Mouse (Mus musculus) forebrain, postnatal 0 days (tissue): ENCODE measurements around the gene Matk. TPM values are rescaled to one million over a fixed set of nuclear protein-coding genes. Genes with fewer than 3 reads are reported as not detected.

Experiments
- ATAC-seq: fragments of 200-750 bp; cut with Nextera tagmentation; 2 replicates; pipeline ENCODE4 v1.8.0; 2017; ENCODE audit warnings: mild to moderate bottlenecking, moderate library complexity
- DNase-seq: peaks from one replicate; pipeline ENCODE4 v3.0.0-alpha.2; 2015
- H3K27ac ChIP-seq: fragments of 300-500 bp; sonication (generic); 2 replicates; pipeline ENCODE4 v1.5.1; 2014; ENCODE audit warnings: low read depth, mild to moderate bottlenecking, antibody characterized with exemption, low read length, moderate library complexity, mixed read lengths
- H3K27me3 ChIP-seq: fragments of 300-500 bp; sonication (generic); 2 replicates; pipeline ENCODE4 v1.6.1; 2014; ENCODE audit warnings: mild to moderate bottlenecking, low read length, mixed read lengths; ENCODE audit not compliant: insufficient read depth
- H3K36me3 ChIP-seq: fragments of 300-500 bp; sonication (generic); 2 replicates; pipeline ENCODE4 v1.6.1; 2014; ENCODE audit warnings: mild to moderate bottlenecking, moderate library complexity; ENCODE audit not compliant: insufficient read depth
- H3K4me1 ChIP-seq: fragments of 300-500 bp; sonication (generic); 2 replicates; pipeline ENCODE4 v1.6.1; 2014; ENCODE audit warnings: antibody characterized with exemption; ENCODE audit not compliant: insufficient read depth
- H3K4me2 ChIP-seq: fragments of 300-500 bp; sonication (generic); 2 replicates; pipeline ENCODE4 v1.6.1; 2014; ENCODE audit warnings: low read depth, mild to moderate bottlenecking, moderate library complexity
- H3K4me3 ChIP-seq: fragments of 300-500 bp; sonication (generic); 2 replicates; pipeline ENCODE4 v1.5.1; 2014; ENCODE audit warnings: low read depth, low read length, mixed read lengths
- H3K9ac ChIP-seq: fragments of 300-500 bp; sonication (generic); 2 replicates; pipeline ENCODE4 v1.6.1; 2014; ENCODE audit warnings: mild to moderate bottlenecking
- H3K9me3 ChIP-seq: fragments of 300-500 bp; sonication (generic); 2 replicates; pipeline ENCODE4 v1.6.1; 2016; ENCODE audit warnings: low read length
- CTCF ChIP-seq: sonication (generic); IDR thresholded peaks from 2 replicates; pipeline ENCODE4 v1.5.1; 2016; ENCODE audit warnings: antibody characterized with exemption, control low read depth, low read depth
- WGBS: fragments of 180-500 bp; shearing (Covaris S2); extraction: QIAGEN DNeasy Blood & Tissue Kit; methylation state at CpG from one replicate; pipeline ENCODE4 v1.1.7; 2014; 5-methylcytosine and 5-hydroxymethylcytosine counted together
- polyA plus RNA-seq: library from polyadenylated mRNA; unstranded; fragments of >200 nt; fragmentation: Nextera tagmentation; extraction: Ambion mirVana; gene quantifications from 2 replicates; pipeline ENCODE4 v1.2.1, GENCODE M21; 2015
- total RNA-seq: library from RNA; depleted of rRNA; stranded (reverse); fragments of >200 nt; gene quantifications from 2 replicates; pipeline ENCODE4 v1.2.3, GENCODE M21; 2014

The Matk gene
- total and polyA plus RNA-seq, 2 experiments from 2014 or later: 79.4 to 87.3 TPM

DNA sequence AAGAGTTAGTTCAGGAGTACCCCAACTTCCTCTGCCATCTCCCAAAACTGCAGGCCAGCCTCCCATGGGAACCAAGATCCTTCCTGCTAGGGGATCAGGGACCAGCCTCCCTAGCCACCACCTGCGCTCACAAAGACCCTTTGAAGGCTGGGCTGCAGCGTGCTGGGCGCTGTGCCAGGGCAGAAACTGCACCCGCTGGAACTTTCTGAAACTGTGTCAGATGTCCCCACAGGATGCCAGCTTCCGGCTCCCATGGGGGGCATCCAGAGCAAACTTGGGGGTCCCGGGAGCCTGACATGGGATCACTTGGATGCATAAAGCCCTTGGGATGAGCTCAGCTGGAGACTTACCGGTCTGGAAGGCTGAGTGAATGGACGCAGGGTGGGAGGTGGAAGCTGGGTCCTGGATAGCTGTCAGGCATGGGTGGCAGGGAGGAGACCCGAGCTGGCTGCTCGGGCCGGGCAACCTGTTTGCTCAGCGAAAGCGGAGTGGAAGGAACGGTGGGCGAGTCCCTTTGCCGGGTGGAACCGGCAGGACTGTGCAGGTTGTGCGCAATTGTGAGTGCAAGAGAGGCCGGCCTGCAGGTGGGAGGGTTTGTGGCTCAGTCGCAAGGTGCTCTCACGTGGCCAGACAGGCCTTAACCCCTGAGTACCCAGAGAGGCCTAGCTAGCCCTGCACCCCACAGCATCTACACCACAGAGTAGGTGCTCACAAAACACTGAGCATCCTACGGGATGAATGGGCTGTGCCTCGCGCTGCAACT is 38.1 kb downstream of the Matk start:
- peaks cover 10% of the 10 kb centered on the region for H3K4me1 ChIP-seq
- TF ChIP-seq CTCF: no peak
- H3K27ac ChIP-seq: no peak overlapping the region
- ATAC-seq (no peak), DNase-seq (no peak)
- no peak overlapping the region for H3K4me2 ChIP-seq
- no peaks in the 10 kb centered on the region for H3K9me3 ChIP-seq
- no peaks in the 10 kb centered on the region for H3K27me3 ChIP-seq
- 12% methylated on average over 24 of the region's 24 CpGs for WGBS
- H3K36me3 ChIP-seq: no peaks in the 10 kb centered on the region
- H3K9ac ChIP-seq: no peak overlapping the region
- H3K4me3 ChIP-seq: no peak overlapping the region

DNA sequence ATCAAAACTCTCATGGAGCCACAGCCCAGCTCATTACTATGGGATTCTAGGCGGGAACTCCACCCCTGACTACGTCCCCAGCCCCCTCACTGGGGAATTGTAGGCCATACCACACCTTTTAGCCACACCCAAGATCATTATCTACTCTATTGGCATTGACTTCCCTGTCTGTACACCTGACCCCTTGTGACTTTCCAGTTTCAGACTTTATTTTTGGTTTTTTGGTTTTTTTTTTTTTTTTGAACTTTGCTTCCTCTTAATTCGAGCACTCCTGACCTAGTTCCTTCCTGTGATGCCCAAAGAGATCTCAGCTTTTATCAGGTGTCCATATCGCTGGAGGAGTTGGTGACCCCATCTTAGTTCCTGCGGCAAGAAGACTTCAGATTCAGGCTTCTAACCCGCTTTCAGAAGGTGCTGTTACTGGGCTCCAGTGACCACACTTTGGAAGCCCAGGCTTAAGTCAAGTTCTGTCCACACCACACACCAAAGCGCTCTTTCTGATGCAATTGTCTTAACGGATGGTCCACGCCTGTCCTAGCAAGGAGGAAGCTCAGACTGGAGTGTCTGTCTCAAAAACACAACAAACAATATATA is 38.9 kb downstream of the Matk start, which contains the start of gene Tjp3:
TSS of gene Tjp3 (minus strand) at position 71 of the 594 bp plus-strand sequence.
- H3K9me3 ChIP-seq: no peaks in the 10 kb centered on the region
- H3K36me3 ChIP-seq: no peaks in the 10 kb centered on the region
- H3K27ac ChIP-seq: no peak within 1 kb of the TSS
- TF ChIP-seq CTCF: no peak
- ATAC-seq (no peak), DNase-seq (no peak)
- H3K4me2 ChIP-seq: no peak within 1 kb of the TSS
- peaks cover 10% of the 10 kb centered on the region for H3K4me1 ChIP-seq
- H3K4me3 ChIP-seq: no peak within 1 kb of the TSS
- H3K9ac ChIP-seq: no peak within 1 kb of the TSS
- no peaks in the 10 kb centered on the region for H3K27me3 ChIP-seq
- WGBS: 75% methylated on average over 9 of the region's 9 CpGs

DNA sequence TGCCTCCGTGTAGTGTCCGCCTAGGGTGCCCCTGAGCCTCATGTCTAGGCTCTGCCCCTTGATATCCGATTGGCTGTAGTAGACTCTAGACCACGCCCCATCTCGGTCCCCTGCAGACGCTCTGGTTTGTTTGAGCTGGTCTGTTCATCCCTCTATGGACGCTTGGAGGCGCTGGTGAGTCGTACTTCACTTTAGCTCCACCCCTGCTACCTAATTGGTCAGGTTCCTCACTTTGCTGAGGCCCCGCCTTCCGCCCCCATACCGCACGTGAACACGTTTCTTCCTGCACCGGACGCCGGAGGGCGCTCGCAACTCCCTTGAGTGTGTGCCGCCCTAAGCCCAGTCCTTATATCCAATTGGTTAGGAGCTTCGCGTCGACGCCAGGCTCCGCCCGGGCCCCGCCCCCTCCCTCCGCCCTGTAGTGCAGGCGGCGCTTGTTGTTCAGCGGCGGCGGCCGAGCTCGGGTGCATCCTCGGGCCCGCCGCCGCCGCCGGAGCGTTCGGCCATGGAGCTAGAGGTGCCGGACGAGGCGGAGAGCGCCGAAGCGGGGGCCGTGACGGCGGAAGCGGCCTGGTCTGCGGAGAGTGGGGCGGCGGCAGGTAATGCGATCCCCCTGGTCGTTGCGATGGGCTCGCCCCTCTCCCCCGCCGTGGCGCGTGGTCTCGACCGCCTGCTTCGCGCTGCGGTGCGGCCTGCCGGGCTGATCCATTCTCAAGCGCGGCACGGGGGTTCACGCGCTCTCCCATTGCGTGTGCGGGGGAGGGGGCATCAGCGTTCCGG is 40.0 kb downstream of the Matk start, which contains the start of gene Pip5k1c:
TSS of gene Pip5k1c (plus strand) at position 410 of the 780 bp plus-strand sequence.
- Histone ChIP-seq H3K27ac (peak within 1 kb of the TSS; percentile 88), H3K9ac (peak within 1 kb of the TSS; percentile 85), H3K4me3 (peak within 1 kb of the TSS; percentile 68), H3K4me1 (peaks cover 10% of the 10 kb centered on the region), H3K27me3 (no peaks in the 10 kb centered on the region), H3K4me2 (peak within 1 kb of the TSS; percentile 75), H3K36me3 (no peaks in the 10 kb centered on the region), H3K9me3 (no peaks in the 10 kb centered on the region)
- DNase-seq (peak; percentile 100), ATAC-seq (peak; percentile 96)
- 2% methylated on average over 75 of the region's 80 CpGs for WGBS
- peak; percentile 90 for TF ChIP-seq CTCF

DNA sequence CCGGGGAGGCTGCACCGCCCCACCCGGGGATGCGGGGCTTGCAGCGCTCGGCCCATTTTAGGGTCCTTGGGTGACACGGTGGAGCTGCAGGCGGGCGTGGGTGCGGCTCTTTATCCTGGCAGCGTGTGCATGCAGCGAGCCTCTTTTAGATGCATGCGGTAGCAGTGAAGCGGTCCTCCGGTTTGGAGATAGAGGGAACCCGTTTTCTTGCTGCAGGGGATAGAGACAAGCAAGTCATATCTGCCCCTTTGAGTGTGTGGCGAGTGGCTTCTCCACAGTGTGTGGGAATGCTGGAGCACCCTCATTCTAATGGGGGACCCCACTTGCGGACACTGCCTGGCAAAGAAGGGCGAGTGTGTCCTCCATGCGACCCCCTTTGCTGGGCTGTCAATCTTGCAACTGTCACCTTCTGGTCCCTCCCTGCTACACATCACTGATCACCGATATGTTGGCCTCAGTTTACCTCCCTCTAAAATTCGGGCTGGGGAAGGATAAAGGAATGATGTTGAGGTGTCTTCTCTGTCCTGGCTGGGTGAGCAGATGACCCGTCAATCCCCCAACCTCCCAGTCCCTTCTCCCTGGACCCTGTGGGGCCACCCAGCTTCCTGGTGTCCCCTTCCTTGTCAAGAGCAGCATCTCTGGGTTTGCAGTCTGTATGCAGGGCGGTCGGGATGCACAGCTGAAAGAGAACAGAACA is 40.7 kb downstream of the Matk start:
- peak; percentile 10 for TF ChIP-seq CTCF
- Histone ChIP-seq H3K4me1 (peaks cover 10% of the 10 kb centered on the region), H3K4me3 (peak overlapping the region; percentile 68), H3K36me3 (no peaks in the 10 kb centered on the region), H3K9ac (peak overlapping the region; percentile 85), H3K9me3 (no peaks in the 10 kb centered on the region), H3K27me3 (no peaks in the 10 kb centered on the region), H3K4me2 (peak overlapping the region; percentile 75), H3K27ac (peak overlapping the region; percentile 88)
- DNase-seq (no peak), ATAC-seq (no peak)
- 2% methylated on average over 25 of the region's 25 CpGs for WGBS

DNA sequence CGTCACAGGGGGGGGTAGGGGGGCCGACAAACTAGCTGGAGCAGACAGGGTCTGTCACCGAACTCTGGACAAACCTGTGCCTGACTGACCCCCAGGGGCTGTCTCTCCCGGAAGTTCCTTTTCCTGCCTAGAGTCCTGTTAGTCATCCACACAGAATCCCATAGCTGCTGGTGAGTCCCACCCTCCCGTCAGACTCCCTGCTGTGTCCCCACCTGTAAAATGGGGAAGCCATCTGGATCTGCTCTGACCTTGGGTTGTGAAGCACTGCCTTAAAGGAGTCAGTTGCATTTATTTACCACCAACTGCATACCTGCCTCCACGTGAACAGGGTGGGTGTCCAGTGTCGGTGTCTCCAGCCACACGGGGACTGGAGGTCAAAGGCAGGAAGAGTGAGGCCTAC is 41.7 kb downstream of the Matk start:
- DNase-seq (no peak), ATAC-seq (no peak)
- Histone ChIP-seq H3K27me3 (no peaks in the 10 kb centered on the region), H3K9me3 (no peaks in the 10 kb centered on the region), H3K4me3 (no peak overlapping the region; the same call in 1 of the 2 replicates), H3K27ac (no peak overlapping the region), H3K36me3 (no peaks in the 10 kb centered on the region), H3K4me2 (peak overlapping the region; percentile 75), H3K9ac (peak overlapping the region; percentile 85), H3K4me1 (peaks cover 10% of the 10 kb centered on the region)
- no peak for TF ChIP-seq CTCF
- WGBS: 71% methylated on average over 8 of the region's 8 CpGs

DNA sequence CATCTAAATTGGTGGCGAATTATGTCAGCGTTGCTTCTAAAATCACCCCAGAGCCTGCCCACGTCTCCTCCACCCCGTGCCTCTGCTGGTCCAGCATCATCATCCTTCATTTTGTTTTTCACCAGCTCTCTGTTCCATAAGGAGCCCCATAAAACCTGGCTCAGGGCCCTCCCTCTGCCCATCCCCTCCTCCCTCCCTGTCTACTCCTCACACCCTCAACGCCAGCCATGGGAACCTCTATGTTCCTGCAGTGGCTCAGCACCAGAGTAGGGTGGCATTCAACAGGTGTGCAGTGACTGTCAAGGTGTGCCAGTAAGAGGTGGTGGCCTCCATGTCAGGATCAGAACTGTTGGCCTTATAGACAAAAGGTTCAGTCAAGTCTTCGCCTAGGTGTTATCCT is 42.5 kb downstream of the Matk start:
- no peak for DNase-seq
- H3K4me2 ChIP-seq: no peak overlapping the region

More for the DNA sequence above, 42.5 kb downstream of the Matk start:
- Histone ChIP-seq H3K9ac (no peak overlapping the region), H3K9me3 (no peaks in the 10 kb centered on the region), H3K36me3 (no peaks in the 10 kb centered on the region), H3K27ac (no peak overlapping the region), H3K27me3 (no peaks in the 10 kb centered on the region), H3K4me1 (peaks cover 10% of the 10 kb centered on the region), H3K4me3 (no peak overlapping the region)
- no peak for TF ChIP-seq CTCF
- ATAC-seq: no peak
- 87% methylated on average over 6 of the region's 6 CpGs for WGBS
